Mouse (Mus musculus) neural tube, embryonic 14.5 days (tissue): ENCODE measurements around the gene Lrp10. TPM values are rescaled to one million over a fixed set of nuclear protein-coding genes. Genes with fewer than 3 reads are reported as not detected.

ENCODE experiments used
- ATAC-seq: fragments of 200-750 bp; cut with Nextera tagmentation; 2 replicates; pipeline ENCODE4 v1.8.0; 2017; ENCODE audit warnings: low read depth, mild to moderate bottlenecking, moderate TSS enrichment, moderate library complexity
- H3K27ac ChIP-seq: fragments of 300-500 bp; sonication (generic); 2 replicates; pipeline ENCODE4 v1.5.1; 2014; ENCODE audit warnings: low read depth, mild to moderate bottlenecking, control low read depth, low read length, moderate library complexity, mixed read lengths
- H3K27me3 ChIP-seq: fragments of 300-500 bp; sonication (generic); 2 replicates; pipeline ENCODE4 v1.6.1; 2014; ENCODE audit warnings: low read length; ENCODE audit not compliant: control insufficient read depth, insufficient read depth
- H3K36me3 ChIP-seq: fragments of 300-500 bp; sonication (generic); 2 replicates; pipeline ENCODE4 v1.6.1; 2014; ENCODE audit warnings: low read length, mixed read lengths; ENCODE audit not compliant: control insufficient read depth, insufficient read depth
- H3K4me1 ChIP-seq: fragments of 300-500 bp; sonication (generic); 2 replicates; pipeline ENCODE4 v1.6.1; 2014; ENCODE audit warnings: low read length; ENCODE audit not compliant: control insufficient read depth, insufficient read depth
- H3K4me2 ChIP-seq: fragments of 300-500 bp; sonication (generic); 2 replicates; pipeline ENCODE4 v1.6.1; 2014; ENCODE audit warnings: mild to moderate bottlenecking, low read depth, low read length, control low read depth
- H3K4me3 ChIP-seq: fragments of 300-500 bp; sonication (generic); 2 replicates; pipeline ENCODE4 v1.5.1; 2014; ENCODE audit warnings: low read depth, low read length, control low read depth, mixed read lengths
- H3K9ac ChIP-seq: fragments of 300-500 bp; sonication (generic); replicated peaks from 2 replicates; pipeline ENCODE4 v1.6.1; 2014; ENCODE audit warnings: low read depth, mild to moderate bottlenecking, control low read depth, low read length, mixed read lengths
- H3K9me3 ChIP-seq: fragments of 300-500 bp; sonication (generic); 2 replicates; pipeline ENCODE4 v1.6.1; 2016; ENCODE audit warnings: low read length; ENCODE audit not compliant: control insufficient read depth
- WGBS: fragments of 180-500 bp; shearing (Covaris S2); extraction: QIAGEN DNeasy Blood & Tissue Kit; methylation state at CpG from one replicate; pipeline ENCODE4 v1.1.7; 2014; 5-methylcytosine and 5-hydroxymethylcytosine counted together
- polyA plus RNA-seq: library from polyadenylated mRNA; unstranded; fragments of >200 nt; fragmentation: Nextera tagmentation; extraction: Ambion mirVana; gene quantifications from 2 replicates; pipeline ENCODE4 v1.2.1, GENCODE M21; 2014

Lrp10 gene
- polyA plus RNA-seq, 1 experiment from 2014 or later: 26.0 TPM

- no peak overlapping the region for H3K4me2 ChIP-seq
- H3K9ac ChIP-seq: no peak overlapping the region
- peaks cover 22% of the 10 kb centered on the region for H3K4me1 ChIP-seq
- no peaks in the 10 kb centered on the region for H3K9me3 ChIP-seq
- H3K4me3 ChIP-seq: no peak overlapping the region
- H3K36me3 ChIP-seq: no peaks in the 10 kb centered on the region
- no peak overlapping the region for H3K27ac ChIP-seq
- no peak for ATAC-seq
- 69% methylated on average over 6 of the region's 6 CpGs for WGBS
- peaks cover 3% of the 10 kb centered on the region; the same call in 1 of the 2 replicates for H3K27me3 ChIP-seq
Observed at GRCm38 (mm10) chr14:54480673-54481072, 16.7 kb downstream of the Lrp10 start.

- Histone ChIP-seq H3K36me3 (no peaks in the 10 kb centered on the region), H3K27ac (no peak overlapping the region), H3K9ac (no peak overlapping the region), H3K4me3 (no peak overlapping the region), H3K27me3 (peaks cover 3% of the 10 kb centered on the region; the same call in 1 of the 2 replicates), H3K9me3 (no peaks in the 10 kb centered on the region), H3K4me1 (peaks cover 20% of the 10 kb centered on the region), H3K4me2 (no peak overlapping the region)
- no peak for ATAC-seq
- 75% methylated on average over 8 of the region's 8 CpGs for WGBS
Observed at GRCm38 (mm10) chr14:54481402-54481801, 17.5 kb downstream of the Lrp10 start.

GRCm38 (mm10) chr14:54482498-54482897 is 18.6 kb downstream of the Lrp10 start:
- Histone ChIP-seq H3K36me3 (no peaks in the 10 kb centered on the region), H3K4me1 (peaks cover 10% of the 10 kb centered on the region), H3K4me2 (no peak overlapping the region), H3K9ac (no peak overlapping the region), H3K27ac (no peak overlapping the region), H3K4me3 (no peak overlapping the region), H3K9me3 (no peaks in the 10 kb centered on the region), H3K27me3 (peaks cover 3% of the 10 kb centered on the region; the same call in 1 of the 2 replicates)
- ATAC-seq: no peak
- WGBS: 36% methylated on average over 9 of the region's 9 CpGs

GRCm38 (mm10) chr14:54485899-54486298 is 22.0 kb downstream of the Lrp10 start:
- Histone ChIP-seq H3K4me1 (no peaks in the 10 kb centered on the region), H3K27me3 (no peaks in the 10 kb centered on the region), H3K4me2 (no peak overlapping the region), H3K36me3 (no peaks in the 10 kb centered on the region), H3K9ac (no peak overlapping the region), H3K27ac (no peak overlapping the region), H3K9me3 (no peaks in the 10 kb centered on the region), H3K4me3 (no peak overlapping the region)
- 94% methylated on average over 7 of the region's 7 CpGs for WGBS
- no peak for ATAC-seq

- ATAC-seq: no peak
- Histone ChIP-seq H3K9ac (no peak overlapping the region), H3K36me3 (no peaks in the 10 kb centered on the region), H3K27me3 (no peaks in the 10 kb centered on the region), H3K4me1 (no peaks in the 10 kb centered on the region), H3K4me3 (no peak overlapping the region), H3K9me3 (no peaks in the 10 kb centered on the region), H3K27ac (no peak overlapping the region), H3K4me2 (no peak overlapping the region)
- WGBS: 73% methylated on average over 2 of the region's 2 CpGs
Observed at GRCm38 (mm10) chr14:54487732-54488131, 23.8 kb downstream of the Lrp10 start.

GRCm38 (mm10) chr14:54488350-54488749 is 24.4 kb downstream of the Lrp10 start:
- Histone ChIP-seq H3K9me3 (no peaks in the 10 kb centered on the region), H3K4me1 (no peaks in the 10 kb centered on the region), H3K9ac (no peak overlapping the region), H3K27ac (no peak overlapping the region), H3K36me3 (no peaks in the 10 kb centered on the region), H3K4me3 (no peak overlapping the region), H3K27me3 (no peaks in the 10 kb centered on the region), H3K4me2 (no peak overlapping the region)
- ATAC-seq: no peak

GRCm38 (mm10) chr14:54492345-54493131 is 28.6 kb downstream of the Lrp10 start:
- Histone ChIP-seq H3K27ac (no peak overlapping the region), H3K36me3 (no peaks in the 10 kb centered on the region), H3K4me1 (no peaks in the 10 kb centered on the region), H3K4me3 (no peak overlapping the region), H3K4me2 (no peak overlapping the region), H3K27me3 (no peaks in the 10 kb centered on the region), H3K9me3 (no peaks in the 10 kb centered on the region), H3K9ac (no peak overlapping the region)
- 70% methylated on average over 18 of the region's 18 CpGs for WGBS
- no peak for ATAC-seq

GRCm38 (mm10) chr14:54493236-54493635 is 29.3 kb downstream of the Lrp10 start:
- H3K36me3 ChIP-seq: no peaks in the 10 kb centered on the region
- H3K27me3 ChIP-seq: no peaks in the 10 kb centered on the region
- H3K4me2 ChIP-seq: no peak overlapping the region
- no peaks in the 10 kb centered on the region for H3K9me3 ChIP-seq
- no peak overlapping the region for H3K4me3 ChIP-seq
- WGBS: 93% methylated on average over 5 of the region's 5 CpGs
- H3K4me1 ChIP-seq: no peaks in the 10 kb centered on the region
- H3K9ac ChIP-seq: no peak overlapping the region
- no peak overlapping the region for H3K27ac ChIP-seq
- no peak for ATAC-seq

GRCm38 (mm10) chr14:54494234-54494633 is 30.3 kb downstream of the Lrp10 start:
- no peaks in the 10 kb centered on the region for H3K27me3 ChIP-seq
- WGBS: 2% methylated on average over 3 of the region's 3 CpGs
- no peaks in the 10 kb centered on the region for H3K9me3 ChIP-seq
- no peak overlapping the region for H3K4me3 ChIP-seq
- no peak overlapping the region for H3K9ac ChIP-seq
- ATAC-seq: peak; percentile 31; the same call in 1 of the 2 replicates
- no peaks in the 10 kb centered on the region for H3K4me1 ChIP-seq
- H3K36me3 ChIP-seq: no peaks in the 10 kb centered on the region
- H3K4me2 ChIP-seq: no peak overlapping the region
- H3K27ac ChIP-seq: no peak overlapping the region
